Mouse (Mus musculus): ENCODE data around the gene Prdm1.

Gene Prdm1

GRCm38 (mm10) chr10:44492815-44493525 is 35.3 kb downstream of the Prdm1 start:
- no peak for DNase-seq (ENCODE audit: low spot score in 2 of 2)

DNA sequence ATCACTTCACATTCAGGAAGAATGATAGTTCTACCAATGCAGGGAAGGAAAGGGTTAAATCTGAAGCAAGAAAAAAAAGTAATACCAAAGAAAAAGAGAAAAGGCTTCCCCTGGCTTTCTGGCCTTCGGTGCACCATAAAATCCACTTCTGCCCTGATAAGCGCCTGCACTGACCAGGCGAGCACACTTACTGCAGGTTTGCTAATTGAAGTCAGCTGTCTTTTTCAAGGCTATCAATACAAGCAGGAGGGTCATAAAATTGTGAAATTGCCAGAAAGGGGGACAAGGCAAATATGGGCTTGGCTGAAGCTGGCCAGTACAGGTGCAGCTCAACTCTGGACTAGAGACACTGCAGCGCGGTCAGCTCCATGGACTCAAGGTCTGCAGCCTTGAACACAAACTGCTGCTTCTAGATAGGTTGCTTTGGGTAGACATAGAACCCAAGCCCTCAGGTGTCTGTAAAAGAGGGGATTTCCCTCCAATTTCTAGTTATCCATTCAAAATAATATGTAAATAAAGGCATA is 37.3 kb downstream of the Prdm1 start:
- DNase-seq (ENCODE audit: low spot score in 2 of 2): no peak

DNA sequence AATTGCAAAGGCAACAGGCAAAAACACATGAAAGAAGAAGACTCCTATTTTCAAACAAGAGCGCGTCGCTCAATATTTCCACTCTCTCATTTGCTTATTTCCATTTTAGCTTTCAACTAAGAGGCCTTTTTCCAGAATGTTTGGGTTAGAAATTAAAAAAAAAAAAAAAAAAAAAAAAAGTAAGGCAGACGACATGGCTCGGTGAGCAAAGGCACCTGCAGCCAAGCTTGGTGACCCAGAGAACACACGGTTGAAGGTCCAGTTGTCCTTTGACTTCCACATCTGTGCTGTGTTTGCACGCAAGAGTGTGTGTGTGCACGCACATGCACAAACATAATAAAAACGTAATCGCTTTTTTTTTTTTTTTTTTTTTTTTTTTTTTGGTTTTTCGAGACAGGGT is 41.2 kb downstream of the Prdm1 start:
- DNase-seq (ENCODE audit: low spot score in 2 of 2): no peak

- DNase-seq (ENCODE audit: low spot score in 2 of 2): no peak
Observed at GRCm38 (mm10) chr10:44484077-44484476, 44.2 kb downstream of the Prdm1 start.

GRCm38 (mm10) chr10:44483116-44483515 is 45.2 kb downstream of the Prdm1 start:
- DNase-seq (ENCODE audit: low spot score in 2 of 2): no peak

- no peak for DNase-seq (ENCODE audit: low spot score in 2 of 2)
Observed at GRCm38 (mm10) chr10:44481379-44481778, 46.9 kb downstream of the Prdm1 start.

DNA sequence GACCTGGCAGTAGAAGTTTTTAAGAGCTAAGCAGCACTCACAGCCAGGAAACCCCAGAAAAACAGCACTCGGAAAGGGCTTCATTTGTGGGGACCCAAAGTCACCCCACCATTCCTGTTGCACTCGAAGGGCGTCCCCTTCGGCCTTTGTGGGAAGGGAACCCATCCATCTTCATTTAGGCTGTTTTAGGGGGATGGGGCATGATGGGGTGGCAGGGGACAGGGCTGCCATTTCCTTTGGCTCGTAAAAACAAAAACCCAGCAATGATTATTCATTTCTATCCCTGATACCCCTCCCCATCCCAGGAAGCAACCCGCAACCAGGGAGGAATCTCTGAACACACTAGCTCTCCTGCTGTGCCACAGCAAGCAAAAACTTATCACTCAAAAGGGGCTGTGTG is 49.0 kb downstream of the Prdm1 start:
- no peak for DNase-seq (ENCODE audit: low spot score in 2 of 2)

- no peak for DNase-seq (ENCODE audit: low spot score in 2 of 2)
Observed at GRCm38 (mm10) chr10:44478091-44478490, 50.2 kb downstream of the Prdm1 start.

DNA sequence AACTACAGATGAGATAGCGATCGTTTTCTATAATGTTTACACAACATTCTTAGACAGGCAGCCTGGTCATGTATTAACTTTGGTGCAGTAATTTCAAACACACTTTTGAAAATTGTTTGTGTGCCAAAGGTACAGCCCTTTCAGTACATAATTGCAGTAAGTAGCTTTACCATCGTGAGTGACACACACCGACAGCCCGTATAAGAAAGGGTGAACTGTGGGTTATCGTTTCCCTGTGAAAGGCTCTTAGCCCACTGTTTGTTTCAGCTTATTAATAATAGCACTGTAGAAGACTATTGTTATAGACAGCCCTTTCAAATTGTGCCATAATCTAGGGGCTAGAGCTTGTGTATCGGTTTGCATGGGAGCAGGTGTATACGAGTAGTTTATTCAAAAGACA is 51.1 kb downstream of the Prdm1 start:
- DNase-seq (ENCODE audit: low spot score in 2 of 2): no peak

GRCm38 (mm10) chr10:44476523-44476922 is 51.8 kb downstream of the Prdm1 start:
- DNase-seq (ENCODE audit: low spot score in 2 of 2): no peak

GRCm38 (mm10) chr10:44475376-44475775 is 52.9 kb downstream of the Prdm1 start:
- no peak for DNase-seq (ENCODE audit: low spot score in 2 of 2)

GRCm38 (mm10) chr10:44474256-44474655 is 54.0 kb downstream of the Prdm1 start:
- DNase-seq (ENCODE audit: low spot score in 2 of 2): no peak

DNA sequence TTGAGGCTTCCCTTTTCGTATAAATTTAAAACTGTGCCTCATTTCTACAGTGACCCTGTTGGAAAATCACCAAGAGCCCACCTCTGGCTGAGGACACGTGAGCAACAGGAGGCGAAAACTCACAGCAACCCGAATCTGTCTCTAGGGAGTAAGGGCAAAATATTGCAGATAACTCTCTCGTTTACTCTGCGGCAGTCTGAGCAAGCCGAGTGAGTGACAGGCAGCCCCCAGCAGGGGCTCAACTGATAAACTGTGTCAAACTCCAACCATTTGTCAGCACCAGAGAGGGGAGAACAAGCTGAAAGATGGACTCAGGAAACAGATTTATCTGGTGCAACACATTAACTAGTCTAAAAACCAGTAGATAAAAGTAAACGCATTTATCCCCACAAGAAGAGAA is 62.7 kb downstream of the Prdm1 start:
- DNase-seq (ENCODE audit: low spot score in 2 of 2): no peak

DNA sequence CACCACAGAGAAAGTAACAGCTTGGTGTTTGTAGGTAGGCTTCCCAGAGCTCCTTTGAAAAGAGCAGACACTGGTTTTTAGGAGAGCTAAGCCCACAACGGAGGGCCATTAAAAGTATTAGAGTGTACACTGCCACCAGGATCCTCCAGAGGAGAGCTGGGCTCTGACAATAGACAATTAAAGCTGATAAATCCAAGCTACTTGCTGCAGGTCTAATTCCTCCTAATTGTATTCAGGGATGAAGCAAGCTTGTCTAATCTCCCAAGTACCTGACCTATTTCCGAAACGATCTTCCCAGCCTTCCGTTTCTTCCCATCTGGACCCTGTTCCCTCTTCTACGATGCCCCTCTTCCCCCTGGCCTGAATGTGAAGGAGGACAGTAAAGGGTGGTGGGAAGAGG is 63.7 kb downstream of the Prdm1 start:
- no peak for DNase-seq (ENCODE audit: low spot score in 2 of 2)

- DNase-seq (ENCODE audit: low spot score in 2 of 2): no peak
Observed at GRCm38 (mm10) chr10:44463856-44464255, 64.4 kb downstream of the Prdm1 start.

- no peak for DNase-seq (ENCODE audit: low spot score in 2 of 2)
Observed at GRCm38 (mm10) chr10:44462351-44462750, 66.0 kb downstream of the Prdm1 start.

DNA sequence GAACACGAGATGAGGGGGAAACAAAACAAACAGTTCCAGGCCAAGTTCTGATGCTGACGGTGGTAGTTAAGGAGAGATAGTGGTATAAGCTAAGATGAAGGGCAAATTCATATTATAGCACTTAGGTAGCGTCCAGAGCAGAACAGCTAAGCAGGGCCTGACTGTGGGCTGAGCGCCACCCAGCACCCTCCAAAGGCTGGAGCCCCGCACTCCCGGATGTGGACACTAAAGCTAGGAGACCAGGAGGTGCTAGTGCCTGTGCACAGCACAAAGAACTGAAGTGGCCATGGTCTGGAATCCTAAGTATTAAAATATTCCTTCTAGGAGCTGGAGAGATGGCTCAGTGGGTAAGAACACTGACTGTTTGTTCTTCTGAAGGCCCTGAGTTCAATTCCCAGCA is 67.2 kb downstream of the Prdm1 start:
- no peak for DNase-seq (ENCODE audit: low spot score in 2 of 2)

DNA sequence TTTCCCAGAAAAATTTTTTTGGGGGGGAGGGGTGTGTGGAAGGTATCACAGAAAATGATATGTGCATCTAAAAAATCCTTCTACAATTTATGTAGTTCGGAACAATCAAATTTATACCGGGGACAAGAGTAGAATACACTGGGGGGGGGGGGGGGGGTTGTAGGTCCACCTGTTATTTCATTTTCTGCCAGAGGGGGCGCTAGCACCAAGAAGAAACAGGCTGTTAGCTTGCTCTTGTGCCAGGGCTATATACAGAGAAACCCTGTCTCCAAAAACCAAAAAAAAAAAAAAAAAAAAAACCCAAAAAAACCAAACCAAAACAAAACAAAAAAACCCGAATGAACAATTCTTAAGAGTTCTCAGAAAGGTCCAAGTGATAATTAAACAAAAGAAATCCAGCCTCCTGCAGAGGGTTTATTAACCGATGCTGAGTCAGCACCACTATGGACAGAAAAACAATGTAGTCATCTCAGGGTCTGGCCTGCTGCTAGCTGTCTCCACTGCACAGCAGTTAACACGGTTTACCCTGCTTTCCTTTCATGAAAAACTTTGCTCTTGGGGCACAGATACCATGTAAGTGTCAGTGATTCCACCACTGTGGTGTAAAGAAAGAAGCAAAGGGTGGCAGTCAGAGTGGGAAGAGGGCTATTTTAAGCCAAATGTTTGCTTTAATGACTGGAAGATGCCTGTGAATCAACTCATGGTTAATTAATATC is 68.0 kb downstream of the Prdm1 start:
- DNase-seq (ENCODE audit: low spot score in 2 of 2): peak; percentile 39 to 69

- DNase-seq (ENCODE audit: low spot score in 2 of 2): no peak
Observed at GRCm38 (mm10) chr10:44459321-44460000, 68.8 kb downstream of the Prdm1 start.

DNA sequence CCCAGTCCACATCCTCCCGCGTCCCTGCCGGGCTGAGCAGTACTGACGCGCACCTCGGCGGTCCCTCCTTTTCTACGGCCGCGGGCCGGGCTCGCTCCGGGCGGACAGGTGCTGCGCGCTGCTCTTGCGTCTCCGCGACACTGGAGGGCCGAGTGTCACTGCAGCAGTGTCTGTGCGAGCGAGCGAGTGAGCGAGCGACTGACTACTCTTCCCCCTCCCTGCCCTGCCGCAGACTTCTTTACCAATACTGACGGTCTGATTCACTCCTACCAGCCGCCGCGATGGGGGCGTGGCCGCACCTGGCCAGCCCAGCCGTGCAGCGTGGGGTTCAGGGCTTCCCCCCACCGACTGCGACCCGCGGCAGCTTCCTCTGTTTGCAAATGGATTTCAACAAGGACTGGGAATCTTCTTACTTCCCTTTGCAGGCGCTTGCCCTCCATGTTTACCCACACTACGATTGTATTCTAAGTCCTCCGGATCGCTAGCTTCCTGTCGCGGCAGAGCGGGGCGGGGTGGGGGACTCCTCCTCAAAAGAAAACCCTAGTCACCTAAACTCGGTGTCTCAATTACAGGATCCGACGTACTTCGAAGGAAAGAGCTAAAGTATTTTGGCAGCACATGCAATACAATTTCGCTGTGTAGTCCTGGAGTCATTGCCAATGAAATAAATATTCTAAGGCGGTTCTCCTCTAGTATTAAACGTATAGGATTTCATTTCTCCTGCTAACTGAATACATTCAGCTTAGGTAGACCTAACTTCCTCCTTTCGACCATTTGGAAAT is 69.6 kb downstream of the Prdm1 start:
- peak; percentile 49 to 58 for DNase-seq (ENCODE audit: low spot score in 2 of 2)

- DNase-seq (ENCODE audit: low spot score in 2 of 2): no peak
Observed at GRCm38 (mm10) chr10:44457791-44458533, 70.3 kb downstream of the Prdm1 start.

All from spleen, postnatal 14 days (tissue).